Mouse (Mus musculus) forebrain, embryonic 16.5 days (tissue): ENCODE data around the gene Aco2. TPM values are rescaled to one million over a fixed set of nuclear protein-coding genes. Genes with fewer than 3 reads are reported as not detected.

ENCODE experiments used
- ATAC-seq: fragments of 200-750 bp; cut with Nextera tagmentation; 2 replicates; pipeline ENCODE4 v1.8.0; 2017; ENCODE audit warnings: mild to moderate bottlenecking, moderate library complexity
- H3K27ac ChIP-seq: fragments of 300-500 bp; sonication (generic); 2 replicates; pipeline ENCODE4 v1.5.1; 2014; ENCODE audit warnings: low read length, control low read depth
- H3K27me3 ChIP-seq: fragments of 300-500 bp; sonication (generic); replicated peaks from 2 replicates; pipeline ENCODE4 v1.6.1; 2014; ENCODE audit warnings: low read length; ENCODE audit not compliant: control insufficient read depth, insufficient read depth
- H3K36me3 ChIP-seq: fragments of 300-500 bp; sonication (generic); 2 replicates; pipeline ENCODE4 v1.6.1; 2014; ENCODE audit not compliant: control insufficient read depth, insufficient read depth
- H3K4me1 ChIP-seq: fragments of 300-500 bp; sonication (generic); replicated peaks from 2 replicates; pipeline ENCODE4 v1.6.1; 2014; ENCODE audit warnings: low read length; ENCODE audit not compliant: control insufficient read depth, insufficient read depth
- H3K4me2 ChIP-seq: fragments of 300-500 bp; sonication (generic); 2 replicates; pipeline ENCODE4 v1.6.1; 2014; ENCODE audit warnings: mild to moderate bottlenecking, low read length, control low read depth
- H3K4me3 ChIP-seq: fragments of 300-500 bp; sonication (generic); replicated peaks from 2 replicates; pipeline ENCODE4 v1.5.1; 2014; ENCODE audit warnings: mild to moderate bottlenecking, low read length, control low read depth
- H3K9ac ChIP-seq: fragments of 300-500 bp; sonication (generic); replicated peaks from 2 replicates; pipeline ENCODE4 v1.6.1; 2014; ENCODE audit warnings: low read depth, low read length, control low read depth
- H3K9me3 ChIP-seq: fragments of 300-500 bp; sonication (generic); 2 replicates; pipeline ENCODE4 v1.6.1; 2016; ENCODE audit warnings: low read length; ENCODE audit not compliant: control insufficient read depth
- WGBS: fragments of 180-500 bp; shearing (Covaris S2); extraction: QIAGEN DNeasy Blood & Tissue Kit; methylation state at CpG from one replicate; pipeline ENCODE4 v1.1.7; 2014; 5-methylcytosine and 5-hydroxymethylcytosine counted together
- polyA plus RNA-seq: library from polyadenylated mRNA; unstranded; fragments of >200 nt; fragmentation: Nextera tagmentation; extraction: Ambion mirVana; gene quantifications from 2 replicates; pipeline ENCODE4 v1.2.1, GENCODE M21; 2015

The Aco2 gene
- polyA plus RNA-seq, 1 experiment from 2014 or later, result 260 TPM

- H3K4me1 ChIP-seq, result peaks cover 22% of the 10 kb centered on the region
- no peaks in the 10 kb centered on the region for H3K27me3 ChIP-seq
- no peak overlapping the region for H3K4me2 ChIP-seq
- no peak overlapping the region for H3K9ac ChIP-seq
- no peaks in the 10 kb centered on the region for H3K9me3 ChIP-seq
- ATAC-seq, result no peak
- H3K4me3 ChIP-seq, result no peak overlapping the region
- H3K36me3 ChIP-seq, result peaks cover 18% of the 10 kb centered on the region
- no peak overlapping the region for H3K27ac ChIP-seq
- WGBS, result 99% methylated on average over 9 of the region's 9 CpGs
Observed at GRCm38 (mm10) chr15:81852411-81853000, 19.6 kb upstream of the Aco2 start.

- WGBS, result 86% methylated on average over 7 of the region's 7 CpGs
- H3K4me2 ChIP-seq, result no peak overlapping the region
- no peak overlapping the region for H3K4me3 ChIP-seq
- no peak for ATAC-seq
- no peaks in the 10 kb centered on the region for H3K9me3 ChIP-seq
- H3K27me3 ChIP-seq, result no peaks in the 10 kb centered on the region
- no peak overlapping the region for H3K9ac ChIP-seq
- H3K4me1 ChIP-seq, result peaks cover 22% of the 10 kb centered on the region
- H3K27ac ChIP-seq, result no peak overlapping the region
- H3K36me3 ChIP-seq, result peaks cover 18% of the 10 kb centered on the region
Observed at GRCm38 (mm10) chr15:81853081-81853480, 19.0 kb upstream of the Aco2 start.

GRCm38 (mm10) chr15:81856030-81856790 is 15.9 kb upstream of the Aco2 start:
- ATAC-seq, result peak; percentile 88
- H3K9ac ChIP-seq, result peak overlapping the region; percentile 81
- peaks cover 7% of the 10 kb centered on the region for H3K36me3 ChIP-seq
- WGBS, result under 1% methylated on average over 28 of the region's 28 CpGs
- no peaks in the 10 kb centered on the region for H3K9me3 ChIP-seq
- peak overlapping the region; percentile 83 for H3K4me3 ChIP-seq
- H3K27me3 ChIP-seq, result no peaks in the 10 kb centered on the region
- peaks cover 34% of the 10 kb centered on the region for H3K4me1 ChIP-seq
- H3K4me2 ChIP-seq, result peak overlapping the region; percentile 83
- H3K27ac ChIP-seq, result peak overlapping the region; percentile 66

GRCm38 (mm10) chr15:81856938-81857723 is 15.0 kb upstream of the Aco2 start:
- peak overlapping the region; percentile 66 for H3K27ac ChIP-seq
- peak overlapping the region; percentile 83 for H3K4me3 ChIP-seq
- H3K4me2 ChIP-seq, result peak overlapping the region; percentile 83
- peak overlapping the region; percentile 81 for H3K9ac ChIP-seq
- WGBS, result 0% methylated on average over 14 of the region's 14 CpGs
- no peaks in the 10 kb centered on the region for H3K9me3 ChIP-seq
- H3K4me1 ChIP-seq, result peaks cover 34% of the 10 kb centered on the region
- no peaks in the 10 kb centered on the region for H3K36me3 ChIP-seq
- ATAC-seq, result no peak
- no peaks in the 10 kb centered on the region for H3K27me3 ChIP-seq

GRCm38 (mm10) chr15:81857724-81858116 is 14.4 kb upstream of the Aco2 start:
- ATAC-seq, result no peak
- peak overlapping the region; percentile 83 for H3K4me3 ChIP-seq
- H3K27ac ChIP-seq, result peak overlapping the region; percentile 93
- peaks cover 34% of the 10 kb centered on the region for H3K4me1 ChIP-seq
- no peaks in the 10 kb centered on the region for H3K9me3 ChIP-seq
- H3K36me3 ChIP-seq, result no peaks in the 10 kb centered on the region
- 0% methylated on average over 33 of the region's 33 CpGs for WGBS
- H3K9ac ChIP-seq, result peak overlapping the region; percentile 81
- no peaks in the 10 kb centered on the region for H3K27me3 ChIP-seq
- peak overlapping the region; percentile 83 for H3K4me2 ChIP-seq

GRCm38 (mm10) chr15:81858138-81858516 is 14.0 kb upstream of the Aco2 start:
- Histone ChIP-seq H3K4me1 (peaks cover 34% of the 10 kb centered on the region), H3K27ac (peak overlapping the region; percentile 93), H3K36me3 (no peaks in the 10 kb centered on the region), H3K9me3 (no peaks in the 10 kb centered on the region), H3K9ac (peak overlapping the region; percentile 81), H3K4me2 (peak overlapping the region; percentile 83), H3K27me3 (no peaks in the 10 kb centered on the region), H3K4me3 (peak overlapping the region; percentile 83)
- ATAC-seq, result no peak
- WGBS, result under 1% methylated on average over 23 of the region's 23 CpGs

GRCm38 (mm10) chr15:81858517-81859329 is 13.4 kb upstream of the Aco2 start, which contains the start of gene Tob2:
Tob2 (minus strand) TSS chr15:81858796.
- no peak for ATAC-seq
- peak within 1 kb of the TSS; percentile 81 for H3K9ac ChIP-seq
- no peaks in the 10 kb centered on the region for H3K36me3 ChIP-seq
- under 1% methylated on average over 44 of the region's 44 CpGs for WGBS
- no peaks in the 10 kb centered on the region for H3K27me3 ChIP-seq
- no peaks in the 10 kb centered on the region for H3K9me3 ChIP-seq
- H3K4me3 ChIP-seq, result peak within 1 kb of the TSS; percentile 83
- peaks cover 34% of the 10 kb centered on the region for H3K4me1 ChIP-seq
- peak within 1 kb of the TSS; percentile 93 for H3K27ac ChIP-seq
- peak within 1 kb of the TSS; percentile 83 for H3K4me2 ChIP-seq

- ATAC-seq, result peak; percentile 89
- under 1% methylated on average over 39 of the region's 39 CpGs for WGBS
Observed at GRCm38 (mm10) chr15:81859330-81860255, 12.5 kb upstream of the Aco2 start.

More at GRCm38 (mm10) chr15:81859330-81860255, 12.5 kb upstream of the Aco2 start:
- H3K27ac ChIP-seq, result peak overlapping the region; percentile 93
- peaks cover 34% of the 10 kb centered on the region for H3K4me1 ChIP-seq
- H3K27me3 ChIP-seq, result no peaks in the 10 kb centered on the region
- H3K4me3 ChIP-seq, result peak overlapping the region; percentile 83
- H3K4me2 ChIP-seq, result peak overlapping the region; percentile 83
- H3K9me3 ChIP-seq, result no peaks in the 10 kb centered on the region
- peak overlapping the region; percentile 81 for H3K9ac ChIP-seq
- peaks cover 4% of the 10 kb centered on the region for H3K36me3 ChIP-seq
